Mouse (Mus musculus) ES-E14 (cell line): ENCODE data around the gene Akr1c6.

Experiments
- CHD2 ChIP-seq: IDR thresholded peaks from 2 replicates; pipeline ENCODE4 v1.6.1; 2014; ENCODE audit warnings: mild to moderate bottlenecking, low read depth, low read length, inconsistent platforms
- HCFC1 ChIP-seq: IDR thresholded peaks from 2 replicates; pipeline ENCODE4 v1.6.1; 2012; ENCODE audit warnings: low read length, inconsistent platforms, borderline replicate concordance; ENCODE audit not compliant: insufficient read depth
- MAFK ChIP-seq: IDR thresholded peaks from 2 replicates; pipeline ENCODE4 v1.6.1; 2014; ENCODE audit warnings: mild to moderate bottlenecking, low read depth, low read length, inconsistent platforms; ENCODE audit not compliant: insufficient read depth
- ZC3H11A ChIP-seq: IDR thresholded peaks from 2 replicates; pipeline ENCODE4 v1.6.1; 2012; ENCODE audit warnings: low read depth, mild to moderate bottlenecking, inconsistent platforms, low read length, borderline replicate concordance
- ZNF384 ChIP-seq: IDR thresholded peaks from 2 replicates; pipeline ENCODE4 v1.6.1; 2012; ENCODE audit warnings: low read depth, low read length, inconsistent platforms

DNA sequence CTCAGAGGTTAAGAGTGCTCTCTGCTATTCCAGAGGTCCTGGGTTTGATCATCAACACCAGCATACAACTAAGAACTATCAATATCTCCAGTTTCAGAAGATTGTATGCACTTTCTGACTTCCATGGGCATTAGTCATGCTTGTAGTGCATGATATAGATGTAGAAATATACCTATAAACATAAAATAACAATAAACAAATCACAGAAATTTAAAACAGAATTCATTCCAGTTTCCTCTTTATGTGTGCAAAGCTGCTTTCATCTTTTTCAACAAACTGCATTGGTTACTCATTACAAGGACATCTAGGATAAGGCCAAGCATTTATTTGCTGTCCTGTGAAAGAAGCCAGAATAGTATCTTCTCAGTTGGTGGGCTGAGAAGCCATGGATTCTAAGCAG, at the start of gene Akr1c6:
- TF ChIP-seq ZNF384 = no peak
- TF ChIP-seq HCFC1 = no peak
- TF ChIP-seq ZC3H11A = no peak
- TF ChIP-seq MAFK = no peak
- TF ChIP-seq CHD2 = no peak
